Mouse (Mus musculus) liver, embryonic 14.5 days (tissue): ENCODE measurements around the gene Slc37a4. TPM values are rescaled to one million over a fixed set of nuclear protein-coding genes. Genes with fewer than 3 reads are reported as not detected.
A peak's percentile ranks its signal among the peaks of the same experiment; 100 is the strongest.
"Not testable (repeated sequence)": the region's sequence is repeated elsewhere in the genome, so short reads cannot be mapped to it uniquely, and the experiment has no call there.

Experiments
- ATAC-seq: fragments of 200-750 bp; cut with Nextera tagmentation; 2 replicates; pipeline ENCODE4 v1.8.0; 2017; ENCODE audit warnings: moderate number of reproducible peaks, mild to moderate bottlenecking, moderate library complexity; ENCODE audit not compliant: insufficient read depth
- DNase-seq, 3 experiments: peaks; one replicate each; pipeline ENCODE4 v3.0.0-alpha.2; 2012 to 2013; ENCODE audit warnings: low read depth in 3 of 3, low spot score in 3 of 3
- H3K27ac ChIP-seq: fragments of 300-500 bp; sonication (generic); 2 replicates; pipeline ENCODE4 v1.5.1; 2014; ENCODE audit warnings: moderate library complexity, mild to moderate bottlenecking, control low read depth, inconsistent platforms
- H3K27me3 ChIP-seq: fragments of 300-500 bp; sonication (generic); 2 replicates; pipeline ENCODE4 v1.6.1; 2014; ENCODE audit warnings: mild to moderate bottlenecking, low read length, moderate library complexity; ENCODE audit not compliant: control insufficient read depth, insufficient read depth
- H3K36me3 ChIP-seq: fragments of 300-500 bp; sonication (generic); replicated peaks from 2 replicates; pipeline ENCODE4 v1.6.1; 2014; ENCODE audit warnings: low read depth; ENCODE audit not compliant: control insufficient read depth, insufficient read depth
- H3K4me1 ChIP-seq, 2 experiments: fragments of 200-500 bp in 1 of 2; fragments of 300-500 bp in 1 of 2; sonication (generic) in 1 of 2; replicated peaks; 2 replicates each; pipeline ENCODE4 v1.6.1; 2012 to 2014; ENCODE audit warnings: antibody characterized with exemption in 1 of 2, inconsistent platforms in 1 of 2, low read length in 1 of 2; ENCODE audit not compliant: control insufficient read depth in 2 of 2, insufficient read depth in 2 of 2
- H3K4me2 ChIP-seq: fragments of 300-500 bp; sonication (generic); 2 replicates; pipeline ENCODE4 v1.6.1; 2014; ENCODE audit warnings: low read depth, mild to moderate bottlenecking, control low read depth, moderate library complexity
- H3K4me3 ChIP-seq, 2 experiments: fragments of 200-500 bp in 1 of 2; fragments of 300-500 bp in 1 of 2; sonication (generic) in 1 of 2; 2 replicates each; pipeline ENCODE4 v1.5.1; 2012 to 2014; ENCODE audit warnings: low read depth in 2 of 2, low read length in 2 of 2, mild to moderate bottlenecking in 2 of 2, control low read depth in 1 of 2, inconsistent platforms in 1 of 2, moderate library complexity in 1 of 2; ENCODE audit not compliant: insufficient read depth in 1 of 2
- H3K9ac ChIP-seq: fragments of 300-500 bp; sonication (generic); replicated peaks from 2 replicates; pipeline ENCODE4 v1.6.1; 2014; ENCODE audit warnings: mild to moderate bottlenecking, control low read depth, moderate library complexity
- H3K9me3 ChIP-seq: fragments of 300-500 bp; sonication (generic); 2 replicates; pipeline ENCODE4 v1.6.1; 2016; ENCODE audit warnings: low read length, mixed read lengths; ENCODE audit not compliant: control insufficient read depth
- CTCF ChIP-seq: IDR thresholded peaks from 2 replicates; pipeline ENCODE4 v1.5.1; 2016; ENCODE audit warnings: antibody characterized with exemption, low read depth, control low read depth
- EP300 ChIP-seq: IDR thresholded peaks from 2 replicates; pipeline ENCODE4 v1.6.1; 2016; ENCODE audit warnings: antibody characterized with exemption, low read depth
- WGBS: fragments of 180-500 bp; shearing (Covaris S2); extraction: QIAGEN DNeasy Blood & Tissue Kit; methylation state at CpG from one replicate; pipeline ENCODE4 v1.1.7; 2014; ENCODE audit not compliant: insufficient replicate concordance; 5-methylcytosine and 5-hydroxymethylcytosine counted together
- polyA plus RNA-seq, 2 experiments: library from polyadenylated mRNA; depleted of rRNA in 1 of 2; stranded (reverse) in 1 of 2; unstranded in 1 of 2; fragments of >200 nt; fragmentation: Nextera tagmentation in 1 of 2; extraction: Ambion mirVana in 1 of 2; gene quantifications; 2 replicates each; pipeline versions ENCODE4 v1.2.1 to v1.2.3; 2012 to 2014

Gene Slc37a4
- polyA plus RNA-seq, 2 experiments: 15.9 to 26.6 TPM

DNA sequence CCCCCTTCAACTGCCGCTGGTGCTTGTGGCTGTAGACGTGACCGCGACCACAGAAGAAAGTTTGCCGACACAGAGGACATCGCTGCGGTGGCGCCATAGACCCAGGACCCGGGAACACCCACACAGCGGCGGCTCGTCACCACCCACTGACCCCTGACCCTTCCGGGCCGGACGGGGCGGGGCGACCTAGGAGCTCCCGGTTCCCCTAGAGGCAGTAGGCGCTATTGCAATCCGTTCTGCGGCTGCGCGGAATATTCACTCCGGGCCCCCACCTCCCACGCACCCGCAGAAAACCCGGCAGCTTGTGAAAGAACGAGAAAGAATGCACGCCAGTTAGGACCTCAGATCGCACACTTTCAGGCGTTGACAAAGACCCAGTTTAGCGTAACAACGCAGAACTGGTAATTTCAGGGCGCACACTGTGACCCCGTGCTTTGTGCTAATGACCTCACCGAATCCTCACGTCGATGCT lies 21.3 kb downstream of the Slc37a4 start:
- H3K36me3 ChIP-seq: peaks cover 25% of the 10 kb centered on the region
- peak overlapping the region; percentile 91 for H3K4me2 ChIP-seq
- DNase-seq: peak; percentile 79 to 84 (median 81)
- H3K9me3 ChIP-seq: no peaks in the 10 kb centered on the region
- no peaks in the 10 kb centered on the region for H3K27me3 ChIP-seq
- peaks cover 0 to 11% of the 10 kb centered on the region in 2 experiments; a peak in 3 of 4 replicates for H3K4me1 ChIP-seq
- under 1% methylated on average over 38 of the region's 38 CpGs for WGBS
- TF ChIP-seq CTCF (peak; percentile 94), EP300 (no peak)
- H3K27ac ChIP-seq: peak overlapping the region; percentile 72
- H3K9ac ChIP-seq: peak overlapping the region; percentile 92
- peak; percentile 94 for ATAC-seq
- H3K4me3 ChIP-seq: peak overlapping the region; percentile 79 to 94

DNA sequence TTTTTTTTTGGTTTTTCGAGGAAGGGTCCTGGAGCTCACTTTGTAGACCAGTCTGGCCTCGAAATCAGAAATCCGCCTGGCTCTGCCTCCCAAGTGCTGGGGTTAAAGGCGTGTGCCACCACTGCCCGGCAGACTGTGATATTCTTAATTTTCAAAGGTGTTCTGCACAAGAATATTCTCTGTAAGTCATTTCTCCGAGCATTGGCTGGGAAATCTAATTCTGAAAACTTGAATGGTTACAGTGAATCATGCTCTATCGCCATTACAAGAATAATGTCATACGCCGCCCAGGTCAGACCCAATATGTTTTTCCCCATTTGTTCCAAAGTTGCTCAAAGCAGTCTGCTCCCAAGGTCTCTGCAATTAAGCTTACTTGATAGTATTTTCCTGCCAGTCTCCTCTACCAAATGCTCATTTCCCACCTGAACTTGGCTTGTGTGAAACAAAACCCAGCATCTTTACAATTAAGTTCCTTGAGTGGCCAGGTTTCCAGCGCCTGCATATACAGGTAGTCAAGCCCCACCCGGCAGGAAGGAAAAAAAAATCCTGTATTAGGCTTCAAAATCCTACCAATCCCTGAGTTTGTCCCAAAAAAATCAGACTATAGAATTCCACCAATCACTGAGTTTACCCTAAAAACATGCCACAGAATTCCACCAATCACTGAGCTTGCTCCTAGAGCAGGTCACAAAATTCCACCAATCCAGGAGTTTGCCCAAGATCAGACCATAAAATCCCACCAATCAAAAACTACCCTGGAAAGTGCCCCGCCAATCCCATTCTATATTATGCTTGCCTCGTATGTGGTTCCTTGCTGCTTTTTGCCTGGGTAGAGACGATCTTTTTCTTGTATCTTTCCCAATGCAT lies 22.1 kb downstream of the Slc37a4 start, which contains the start of gene Ccdc84:
TSS of gene Ccdc84 (minus strand) at position 51 of the 867 bp plus-strand sequence.
- DNase-seq: no peak
- 71% methylated on average over 14 of the region's 14 CpGs for WGBS
- Histone ChIP-seq H3K4me1 (peaks cover 0 to 11% of the 10 kb centered on the region in 2 experiments; a peak in 3 of 4 replicates), H3K4me2 (peak within 1 kb of the TSS; percentile 91), H3K4me3 (peak within 1 kb of the TSS; percentile 79 to 94), H3K9ac (peak within 1 kb of the TSS; percentile 92), H3K27ac (peak within 1 kb of the TSS; percentile 72), H3K27me3 (no peaks in the 10 kb centered on the region), H3K36me3 (peaks cover 18% of the 10 kb centered on the region), H3K9me3 (no peaks in the 10 kb centered on the region)
- TF ChIP-seq CTCF: no peak
- TF ChIP-seq EP300: no peak
- ATAC-seq: no peak

DNA sequence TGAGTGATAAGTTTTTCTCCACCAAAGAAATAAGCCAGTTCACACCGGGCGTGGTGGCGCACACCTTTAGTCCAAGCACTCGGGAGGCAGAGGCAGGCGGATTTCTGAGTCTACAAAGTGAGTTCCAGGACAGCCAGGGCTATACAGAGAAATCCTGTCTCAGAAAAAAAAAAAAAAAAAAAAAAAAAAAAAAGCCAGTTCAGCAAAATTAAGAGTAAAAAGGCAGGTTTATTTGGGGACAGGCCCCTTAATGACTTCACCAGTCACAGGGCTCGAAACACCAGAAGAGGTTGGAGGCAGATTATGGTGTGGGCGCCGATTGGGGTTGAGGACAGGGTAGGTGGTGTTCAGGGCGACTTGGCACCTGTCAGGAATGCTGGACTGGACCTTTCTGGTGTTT lies 23.1 kb downstream of the Slc37a4 start:
- H3K4me1 ChIP-seq: peaks cover 0 to 11% of the 10 kb centered on the region in 2 experiments; a peak in 3 of 4 replicates
- not testable (repeated sequence) for H3K36me3 ChIP-seq, H3K4me3 ChIP-seq, H3K9me3 ChIP-seq, H3K9ac ChIP-seq, DNase-seq, H3K27ac ChIP-seq, H3K4me2 ChIP-seq, ATAC-seq, H3K27me3 ChIP-seq
- WGBS: 80% methylated on average over 9 of the region's 9 CpGs

DNA sequence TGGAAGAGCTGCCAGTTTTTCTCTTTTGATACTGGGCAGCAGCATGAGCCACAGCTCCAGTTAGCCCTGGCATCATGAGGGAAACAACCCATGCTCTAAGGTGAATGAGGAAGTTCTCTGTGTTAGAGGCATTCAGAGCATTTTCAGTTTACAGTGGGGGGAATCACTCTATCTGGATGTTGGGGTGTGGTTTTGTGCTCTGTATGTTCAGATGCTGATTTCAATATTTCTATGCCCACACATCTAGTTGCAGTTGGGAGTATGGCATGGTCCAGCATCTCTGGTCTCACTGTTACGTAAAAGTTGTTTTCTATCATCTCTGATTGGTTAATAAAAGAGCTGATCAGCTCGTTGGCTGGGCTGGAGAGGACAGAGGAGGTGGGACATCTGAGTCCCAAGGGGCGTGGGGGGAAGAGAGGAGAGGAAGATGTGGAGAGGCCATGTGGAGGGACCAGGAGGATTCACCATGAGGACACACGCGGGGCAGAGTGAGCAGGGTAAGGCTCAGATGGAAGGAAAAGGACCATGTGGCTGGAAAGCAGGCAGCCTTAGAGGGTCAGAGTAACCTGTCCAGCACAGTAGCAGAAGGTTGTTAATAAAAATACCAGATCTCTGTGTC lies 23.7 kb downstream of the Slc37a4 start:
- Histone ChIP-seq H3K36me3 (peaks cover 6% of the 10 kb centered on the region), H3K4me2 (no peak overlapping the region), H3K9ac (no peak overlapping the region), H3K4me1 (peaks cover 0 to 11% of the 10 kb centered on the region in 2 experiments; a peak in 3 of 4 replicates), H3K27ac (no peak overlapping the region), H3K4me3 (no peak overlapping the region), H3K9me3 (no peaks in the 10 kb centered on the region), H3K27me3 (no peaks in the 10 kb centered on the region)
- DNase-seq: no peak
- no peak for TF ChIP-seq CTCF
- no peak for ATAC-seq
- 47% methylated on average over 5 of the region's 5 CpGs for WGBS

DNA sequence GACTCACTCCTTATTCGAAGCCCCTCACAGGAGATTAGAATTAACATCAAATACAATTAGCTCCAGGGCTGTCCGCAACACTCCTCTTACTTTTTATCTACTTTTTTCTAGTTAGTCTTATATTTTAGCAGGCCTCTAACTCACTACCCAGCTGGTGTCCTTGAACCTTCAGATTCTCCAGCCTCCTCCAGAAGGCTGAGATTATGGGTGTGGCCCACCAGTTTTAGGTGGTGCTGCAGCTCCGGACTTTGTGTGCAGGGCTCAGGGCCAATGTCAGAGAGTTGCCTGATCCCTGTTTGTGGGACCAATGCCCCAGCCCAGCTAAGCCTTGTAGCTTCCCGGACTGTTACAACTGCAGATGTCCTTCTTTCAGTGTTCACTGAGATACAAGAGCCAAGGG lies 26.9 kb downstream of the Slc37a4 start:
- Histone ChIP-seq H3K4me3 (no peak overlapping the region), H3K27me3 (no peaks in the 10 kb centered on the region), H3K4me2 (no peak overlapping the region), H3K27ac (no peak overlapping the region), H3K9ac (no peak overlapping the region), H3K9me3 (no peaks in the 10 kb centered on the region), H3K36me3 (no peaks in the 10 kb centered on the region), H3K4me1 (peaks cover 0 to 2% of the 10 kb centered on the region in 2 experiments; a peak in 1 of 4 replicates)
- TF ChIP-seq EP300 (no peak), CTCF (no peak)
- ATAC-seq (no peak), DNase-seq (no peak)
- WGBS: 59% methylated on average over 4 of the region's 4 CpGs
